Mouse (Mus musculus): ENCODE measurements around the gene Capn8. TPM values are rescaled to one million over a fixed set of nuclear protein-coding genes. Genes with fewer than 3 reads are reported as not detected.
"Not testable (repeated sequence)": the region's sequence is repeated elsewhere in the genome, so short reads cannot be mapped to it uniquely, and the experiment has no call there.

Capn8 gene
- polyA plus RNA-seq, 1 experiment = 1.4 TPM

DNA sequence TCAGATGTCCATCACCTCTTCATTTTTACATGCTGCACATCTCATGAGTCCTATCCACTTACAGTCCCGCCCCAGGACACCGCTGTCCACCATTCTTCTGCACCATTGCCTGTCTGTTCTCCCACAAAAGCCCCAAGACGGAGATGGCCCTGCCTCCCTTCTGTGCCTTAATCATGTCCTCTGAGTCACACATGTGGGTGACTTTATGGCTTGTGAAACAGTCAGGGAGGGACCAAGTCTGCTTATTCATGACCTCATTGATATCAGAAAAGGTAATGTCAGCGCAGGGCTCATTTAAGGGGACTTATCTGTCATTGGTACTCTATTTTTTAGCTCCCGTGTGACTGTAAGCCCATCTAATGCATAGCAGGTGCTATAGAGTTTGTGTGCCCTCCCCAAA lies 74.6 kb downstream of the Capn8 start:
- TF ChIP-seq CTCF (IDR thresholded peaks at IDR 0.05; ENCODE audit: control insufficient read depth, insufficient read depth, insufficient replicate concordance, low read depth, low read length) = no peak
- TF ChIP-seq POLR2A (IDR thresholded peaks at IDR 0.05; ENCODE audit: control insufficient read depth, low read depth, low read length) = no peak
- H3K4me3 ChIP-seq (ENCODE audit: control insufficient read depth, low read depth, low read length) = no peak overlapping the region
- no peaks in the 10 kb centered on the region for H3K4me1 ChIP-seq (ENCODE audit: control insufficient read depth, insufficient read depth, low read length)
- H3K36me3 ChIP-seq (ENCODE audit: control insufficient read depth, insufficient read depth, low read length) = no peaks in the 10 kb centered on the region
- no peaks in the 10 kb centered on the region for H3K27me3 ChIP-seq (ENCODE audit: control insufficient read depth, insufficient read depth, low read length)
- no peak overlapping the region for H3K27ac ChIP-seq (ENCODE audit: control insufficient read depth, insufficient read depth, low read depth, low read length)

DNA sequence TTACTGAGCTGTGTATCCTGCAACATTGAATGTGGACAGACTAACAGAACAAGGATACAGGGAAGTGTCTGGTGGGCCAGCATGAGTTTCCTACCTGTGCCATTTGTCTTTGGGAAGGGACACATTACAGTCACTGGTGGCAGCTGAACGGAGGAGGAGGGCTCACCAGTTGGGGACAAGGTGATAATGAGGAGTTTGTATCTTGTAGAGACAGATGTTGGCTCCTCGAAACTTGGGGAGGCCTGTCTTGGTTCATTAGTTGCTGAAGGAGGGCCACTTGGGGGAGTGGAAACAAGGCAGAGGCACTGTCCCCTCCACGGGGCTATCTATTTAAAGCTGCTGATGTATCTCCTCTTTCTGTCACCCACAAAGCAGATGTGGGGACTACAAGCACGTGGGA lies 75.3 kb downstream of the Capn8 start:
- Histone ChIP-seq H3K27ac (ENCODE audit: control insufficient read depth, insufficient read depth, low read depth, low read length) (no peak overlapping the region), H3K4me1 (ENCODE audit: control insufficient read depth, insufficient read depth, low read length) (no peaks in the 10 kb centered on the region), H3K4me3 (ENCODE audit: control insufficient read depth, low read depth, low read length) (no peak overlapping the region), H3K36me3 (ENCODE audit: control insufficient read depth, insufficient read depth, low read length) (no peaks in the 10 kb centered on the region), H3K27me3 (ENCODE audit: control insufficient read depth, insufficient read depth, low read length) (no peaks in the 10 kb centered on the region)
- TF ChIP-seq CTCF (IDR thresholded peaks at IDR 0.05; ENCODE audit: control insufficient read depth, insufficient read depth, insufficient replicate concordance, low read depth, low read length) (no peak), POLR2A (IDR thresholded peaks at IDR 0.05; ENCODE audit: control insufficient read depth, low read depth, low read length) (no peak)

DNA sequence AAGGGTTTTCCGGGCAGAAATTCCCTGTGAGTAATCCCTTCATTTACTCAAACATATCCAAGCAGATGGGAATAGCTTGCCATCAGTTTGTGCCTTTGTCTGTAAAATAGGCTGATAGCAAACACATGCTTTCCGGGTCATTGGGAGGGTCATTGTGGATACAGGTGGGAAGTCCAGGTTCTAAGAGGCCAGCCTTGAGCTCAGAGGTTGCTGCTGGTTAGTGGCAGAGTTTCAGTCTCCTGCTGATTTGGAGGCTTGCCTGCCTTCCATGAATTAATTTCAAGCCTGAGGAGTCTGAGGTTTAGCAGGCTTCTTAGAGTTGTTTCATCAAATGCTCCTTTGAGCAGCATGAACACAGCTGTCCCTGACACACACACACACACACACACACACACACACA lies 78.0 kb downstream of the Capn8 start:
- Histone ChIP-seq H3K27me3 (ENCODE audit: control insufficient read depth, insufficient read depth, low read length) (no peaks in the 10 kb centered on the region), H3K27ac (ENCODE audit: control insufficient read depth, insufficient read depth, low read depth, low read length) (no peak overlapping the region), H3K4me1 (ENCODE audit: control insufficient read depth, insufficient read depth, low read length) (no peaks in the 10 kb centered on the region; the same call in 1 of the 2 replicates), H3K36me3 (ENCODE audit: control insufficient read depth, insufficient read depth, low read length) (no peaks in the 10 kb centered on the region), H3K4me3 (ENCODE audit: control insufficient read depth, low read depth, low read length) (no peak overlapping the region)
- TF ChIP-seq CTCF (IDR thresholded peaks at IDR 0.05; ENCODE audit: control insufficient read depth, insufficient read depth, insufficient replicate concordance, low read depth, low read length) = no peak
- no peak for TF ChIP-seq POLR2A (IDR thresholded peaks at IDR 0.05; ENCODE audit: control insufficient read depth, low read depth, low read length)

DNA sequence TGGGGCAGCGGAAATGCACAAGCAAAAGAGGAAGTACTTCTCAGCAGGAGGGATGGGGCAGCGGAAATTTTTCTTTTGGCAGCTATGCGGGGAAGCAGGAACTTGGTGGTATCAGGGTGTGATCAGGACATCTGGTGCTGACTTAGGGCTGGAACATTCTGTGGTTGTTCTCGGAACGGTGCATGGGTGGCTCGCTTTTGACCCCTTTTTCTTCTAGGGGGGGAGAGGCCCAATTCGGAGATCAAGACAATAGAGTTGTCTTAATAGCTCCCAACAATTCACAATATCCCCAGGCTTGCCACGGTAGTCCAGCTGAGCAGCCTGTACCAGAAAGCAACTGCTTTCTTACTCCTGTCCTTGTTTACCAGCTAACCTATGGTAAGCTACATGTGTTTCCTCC lies 79.6 kb downstream of the Capn8 start:
- not testable (repeated sequence) for H3K36me3 ChIP-seq (ENCODE audit: control insufficient read depth, insufficient read depth, low read length); H3K27me3 ChIP-seq (ENCODE audit: control insufficient read depth, insufficient read depth, low read length); H3K4me3 ChIP-seq (ENCODE audit: control insufficient read depth, low read depth, low read length); H3K4me1 ChIP-seq (ENCODE audit: control insufficient read depth, insufficient read depth, low read length); H3K27ac ChIP-seq (ENCODE audit: control insufficient read depth, insufficient read depth, low read depth, low read length)

DNA sequence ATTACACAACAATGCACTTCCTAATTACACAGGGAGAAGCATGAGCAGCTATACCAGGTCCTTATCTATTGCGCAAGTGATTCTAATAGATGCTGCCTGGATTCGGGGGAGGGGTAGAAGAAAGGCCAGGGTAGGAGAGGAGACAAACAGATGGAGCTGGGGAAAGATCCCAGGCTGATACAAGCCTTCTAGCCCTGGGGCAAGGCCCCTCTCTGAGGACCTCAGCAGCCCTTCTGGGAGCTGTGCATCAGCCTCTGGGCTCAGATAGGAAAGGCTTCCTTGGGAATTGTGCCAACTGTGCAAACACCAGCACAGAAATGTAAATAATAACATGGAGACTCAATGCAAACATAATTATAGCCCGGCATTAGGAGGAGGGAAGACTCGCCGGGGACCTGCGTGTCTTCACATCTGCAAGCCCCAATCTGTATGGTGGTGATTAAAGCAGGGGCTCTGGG lies 80.4 kb downstream of the Capn8 start:
- H3K27ac ChIP-seq (ENCODE audit: control insufficient read depth, insufficient read depth, low read depth, low read length) = no peak overlapping the region
- no peak overlapping the region for H3K4me3 ChIP-seq (ENCODE audit: control insufficient read depth, low read depth, low read length)
- no peaks in the 10 kb centered on the region; the same call in 1 of the 2 replicates for H3K4me1 ChIP-seq (ENCODE audit: control insufficient read depth, insufficient read depth, low read length)
- TF ChIP-seq POLR2A (IDR thresholded peaks at IDR 0.05; ENCODE audit: control insufficient read depth, low read depth, low read length) = no peak
- TF ChIP-seq CTCF (IDR thresholded peaks at IDR 0.05; ENCODE audit: control insufficient read depth, insufficient read depth, insufficient replicate concordance, low read depth, low read length) = no peak
- no peaks in the 10 kb centered on the region for H3K36me3 ChIP-seq (ENCODE audit: control insufficient read depth, insufficient read depth, low read length)
- no peaks in the 10 kb centered on the region for H3K27me3 ChIP-seq (ENCODE audit: control insufficient read depth, insufficient read depth, low read length)

DNA sequence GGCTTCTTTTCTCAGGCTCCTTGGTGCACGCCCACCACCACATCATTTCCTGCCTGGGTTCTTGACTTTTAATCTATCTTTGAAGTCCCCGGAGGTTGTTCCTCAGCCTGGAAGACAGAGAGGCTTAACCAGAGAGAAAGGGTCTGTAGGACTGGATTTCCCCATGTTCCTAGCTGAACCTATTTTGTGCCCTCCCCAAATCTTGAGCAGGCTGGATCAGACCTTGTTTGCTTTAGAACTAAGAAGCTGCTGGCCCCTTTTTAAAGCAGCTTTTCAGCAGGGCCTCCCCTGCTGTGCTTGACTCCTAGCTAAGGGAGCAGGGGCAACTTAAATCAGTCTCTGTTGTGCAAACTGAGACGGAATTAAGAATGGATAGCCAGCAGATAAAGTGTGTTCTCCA lies 82.0 kb downstream of the Capn8 start:
- Histone ChIP-seq H3K27ac (ENCODE audit: control insufficient read depth, insufficient read depth, low read depth, low read length) (no peak overlapping the region), H3K4me3 (ENCODE audit: control insufficient read depth, low read depth, low read length) (no peak overlapping the region), H3K27me3 (ENCODE audit: control insufficient read depth, insufficient read depth, low read length) (no peaks in the 10 kb centered on the region), H3K4me1 (ENCODE audit: control insufficient read depth, insufficient read depth, low read length) (no peaks in the 10 kb centered on the region; the same call in 1 of the 2 replicates), H3K36me3 (ENCODE audit: control insufficient read depth, insufficient read depth, low read length) (no peaks in the 10 kb centered on the region)
- TF ChIP-seq POLR2A (IDR thresholded peaks at IDR 0.05; ENCODE audit: control insufficient read depth, low read depth, low read length) (no peak), CTCF (IDR thresholded peaks at IDR 0.05; ENCODE audit: control insufficient read depth, insufficient read depth, insufficient replicate concordance, low read depth, low read length) (no peak)

DNA sequence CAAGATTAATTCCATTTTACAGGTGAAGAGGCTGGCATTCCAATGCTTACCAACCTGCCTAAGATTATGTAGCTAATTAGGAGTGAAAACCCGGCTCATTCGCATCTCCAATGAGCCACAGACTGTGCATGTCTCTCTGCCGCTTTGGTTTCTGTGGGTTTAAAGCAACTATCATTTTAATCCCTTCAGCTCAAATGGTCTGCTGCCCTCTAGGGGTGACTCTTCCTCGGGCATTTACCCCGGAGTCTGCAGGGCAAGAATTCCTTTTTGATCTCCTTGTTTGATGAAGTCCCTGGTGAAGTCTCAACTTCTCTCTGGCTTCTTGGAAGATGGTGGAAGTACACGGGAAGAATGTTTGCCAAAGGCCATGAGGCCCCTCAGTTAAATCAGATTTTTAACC lies 93.0 kb downstream of the Capn8 start:
- Histone ChIP-seq H3K4me1 (ENCODE audit: control insufficient read depth, insufficient read depth, low read length) (no peaks in the 10 kb centered on the region), H3K36me3 (ENCODE audit: control insufficient read depth, insufficient read depth, low read length) (no peaks in the 10 kb centered on the region), H3K4me3 (ENCODE audit: control insufficient read depth, low read depth, low read length) (no peak overlapping the region), H3K27ac (ENCODE audit: control insufficient read depth, insufficient read depth, low read depth, low read length) (no peak overlapping the region), H3K27me3 (ENCODE audit: control insufficient read depth, insufficient read depth, low read length) (no peaks in the 10 kb centered on the region)
- TF ChIP-seq CTCF (IDR thresholded peaks at IDR 0.05; ENCODE audit: control insufficient read depth, insufficient read depth, insufficient replicate concordance, low read depth, low read length) (0 out of 2 replicates have a peak, but pooled peaks have one; percentile 1), POLR2A (IDR thresholded peaks at IDR 0.05; ENCODE audit: control insufficient read depth, low read depth, low read length) (no peak)

DNA sequence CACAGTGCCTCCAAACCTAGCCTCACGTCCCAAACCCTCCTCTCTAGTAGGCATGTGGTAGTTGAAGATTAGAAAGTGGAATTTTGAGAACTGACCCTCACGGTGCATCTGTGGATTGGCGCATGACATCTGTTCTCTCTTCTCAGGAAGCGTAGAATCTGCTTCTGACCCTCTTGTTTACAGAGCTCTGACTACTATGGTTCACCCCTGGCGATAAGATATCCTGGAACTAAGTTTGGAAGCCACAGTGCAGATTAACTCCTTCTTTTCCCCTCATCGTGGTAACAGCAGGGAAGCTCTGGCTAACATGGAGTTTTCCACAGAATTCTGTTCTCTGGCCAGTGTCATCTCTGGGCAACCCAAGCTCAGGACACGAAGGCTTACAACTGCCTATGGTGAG lies 95.6 kb downstream of the Capn8 start:
- H3K36me3 ChIP-seq (ENCODE audit: control insufficient read depth, insufficient read depth, low read length) = no peaks in the 10 kb centered on the region
- H3K27me3 ChIP-seq (ENCODE audit: control insufficient read depth, insufficient read depth, low read length) = no peaks in the 10 kb centered on the region
- no peak for TF ChIP-seq POLR2A (IDR thresholded peaks at IDR 0.05; ENCODE audit: control insufficient read depth, low read depth, low read length)
- H3K27ac ChIP-seq (ENCODE audit: control insufficient read depth, insufficient read depth, low read depth, low read length) = no peak overlapping the region
- no peak overlapping the region for H3K4me3 ChIP-seq (ENCODE audit: control insufficient read depth, low read depth, low read length)
- peaks cover 9% of the 10 kb centered on the region for H3K4me1 ChIP-seq (ENCODE audit: control insufficient read depth, insufficient read depth, low read length)

Data from testis, adult 2 months (tissue).